Mouse (Mus musculus): ENCODE measurements around the gene Rnf216.

GRCm38 (mm10) chr5:142962444-142962961 is 150.3 kb downstream of the Rnf216 start:
- TF ChIP-seq POLR2A (IDR thresholded peaks at IDR 0.05; ENCODE audit: control insufficient read depth, extremely low read depth, insufficient read depth, low read length, poor library complexity) (no peak), CTCF (IDR thresholded peaks at IDR 0.05; ENCODE audit: borderline replicate concordance, control insufficient read depth, extremely low read depth, insufficient read depth, low read length, poor library complexity) (no peak)
